Mouse (Mus musculus) megakaryocyte progenitor cell, adult 5-6 weeks (primary cell): Measurements from ENCODE around the gene Endog. TPM values are rescaled to one million over a fixed set of nuclear protein-coding genes. Genes with fewer than 3 reads are reported as not detected.

Experiments used
- ATAC-seq: replicated peaks from 2 replicates; pipeline ENCODE4 v1.8.0; 2016; ENCODE audit warnings: mild to moderate bottlenecking, moderate TSS enrichment, inconsistent platforms; ENCODE audit not compliant: poor library complexity
- total RNA-seq, 2 experiments: library from RNA; stranded (forward) in 1 of 2; stranded (reverse) in 1 of 2; fragments of 157-497, 149-512 nt in 1 of 2; fragments of 200-1000 nt in 1 of 2; gene quantifications; 2 replicates each; pipeline versions ENCODE4 v1.2.3 to v1.2.4; 2015 to 2017

The Endog gene
- total RNA-seq, 2 experiments from 2014 or later = 10.2 to 11.6 TPM

GRCm38 (mm10) chr2:30207401-30207800 is 36.1 kb downstream of the Endog start:
- ATAC-seq = no peak

GRCm38 (mm10) chr2:30207886-30208285 is 36.6 kb downstream of the Endog start:
- ATAC-seq = no peak

- no peak for ATAC-seq
Measured at GRCm38 (mm10) chr2:30211408-30212168, 40.3 kb downstream of the Endog start.

- ATAC-seq = no peak
Measured at GRCm38 (mm10) chr2:30212169-30212545, 40.9 kb downstream of the Endog start.

- ATAC-seq = no peak
Measured at GRCm38 (mm10) chr2:30212951-30213350, 41.7 kb downstream of the Endog start.

- no peak for ATAC-seq
Measured at GRCm38 (mm10) chr2:30214745-30215144, 43.5 kb downstream of the Endog start.

GRCm38 (mm10) chr2:30215493-30215892 is 44.2 kb downstream of the Endog start:
- ATAC-seq = no peak

GRCm38 (mm10) chr2:30216293-30216692 is 45.0 kb downstream of the Endog start:
- ATAC-seq = no peak

Other genes with a start within 250 kb of the Endog start
- 24.7 and 29.2 TPM in 2 replicates for gene Gle1, start 236.1 kb upstream of the Endog start, total RNA-seq (2015)
- gene Gle1, start 236.1 kb upstream of the Endog start, total RNA-seq (2017) = 58.0 and 92.2 TPM in 2 replicates
- gene Sptan1, start 205.9 kb upstream of the Endog start, total RNA-seq (2015) = 45.3 and 52.5 TPM in 2 replicates
- gene Sptan1, start 205.9 kb upstream of the Endog start, total RNA-seq (2017) = 90.5 and 106 TPM in 2 replicates
- gene Wdr34, start 122.6 kb upstream of the Endog start, total RNA-seq (2015) = 9.5 and 18.5 TPM in 2 replicates
- gene Wdr34, start 122.6 kb upstream of the Endog start, total RNA-seq (2017) = 9.4 and 10.3 TPM in 2 replicates
- 465 and 470 TPM in 2 replicates for gene Set, start 114.1 kb upstream of the Endog start, total RNA-seq (2015)
- gene Set, start 114.1 kb upstream of the Endog start, total RNA-seq (2017) = 1,489 and 2,093 TPM in 2 replicates
- gene Pkn3, start 93.8 kb upstream of the Endog start, total RNA-seq (2015) = 3.1 and 3.6 TPM in 2 replicates
- 7.9 and 10.2 TPM in 2 replicates for gene Pkn3, start 93.8 kb upstream of the Endog start, total RNA-seq (2017)
- gene Zdhhc12, start 77.8 kb upstream of the Endog start, total RNA-seq (2015) = 17.4 and 18.2 TPM in 2 replicates
- gene Zdhhc12, start 77.8 kb upstream of the Endog start, total RNA-seq (2017) = 10.7 and 13.3 TPM in 2 replicates
- 8.8 and 9.4 TPM in 2 replicates for gene Zer1, start 46.9 kb upstream of the Endog start, total RNA-seq (2015)
- 6.9 and 7.9 TPM in 2 replicates for gene Zer1, start 46.9 kb upstream of the Endog start, total RNA-seq (2017)
- gene Tbc1d13, start 37.7 kb upstream of the Endog start, total RNA-seq (2015) = 28.8 and 29.0 TPM in 2 replicates
- gene Tbc1d13, start 37.7 kb upstream of the Endog start, total RNA-seq (2017) = 47.2 and 65.0 TPM in 2 replicates
- gene Spout1, start 7.0 kb downstream of the Endog start, total RNA-seq (2015) = 21.5 and 28.3 TPM in 2 replicates
- gene Spout1, start 7.0 kb downstream of the Endog start, total RNA-seq (2017) = 40.1 and 44.2 TPM in 2 replicates
- 3.0 and 5.5 TPM in 2 replicates for gene Kyat1, start 34.4 kb downstream of the Endog start, total RNA-seq (2015)
- 7.0 and 8.5 TPM in 2 replicates for gene Kyat1, start 34.4 kb downstream of the Endog start, total RNA-seq (2017)
- 11.7 and 11.9 TPM in 2 replicates for gene Lrrc8a, start 66.2 kb downstream of the Endog start, total RNA-seq (2015)
- 7.0 and 7.4 TPM in 2 replicates for gene Lrrc8a, start 66.2 kb downstream of the Endog start, total RNA-seq (2017)
- gene Gm28035, start 69.1 kb downstream of the Endog start, total RNA-seq (2015) = not detected in 2 replicates
- 0.07 TPM in 1 of 2 replicates, not detected in the other for gene Gm28035, start 69.1 kb downstream of the Endog start, total RNA-seq (2017)
- gene Phyhd1, start 94.7 kb downstream of the Endog start, total RNA-seq (2015) = 0.35 and 0.64 TPM in 2 replicates
- 0.88 and 2.8 TPM in 2 replicates for gene Phyhd1, start 94.7 kb downstream of the Endog start, total RNA-seq (2017)
- gene Gm28038, start 109.5 kb downstream of the Endog start, total RNA-seq (2015) = not detected in 2 replicates
- gene Gm28038, start 109.5 kb downstream of the Endog start, total RNA-seq (2017) = not detected in 2 replicates
- 5.9 TPM in 2 replicates for gene Dolk, start 114.8 kb downstream of the Endog start, total RNA-seq (2015)
- gene Dolk, start 114.8 kb downstream of the Endog start, total RNA-seq (2017) = 9.3 and 14.1 TPM in 2 replicates
- 34.3 and 35.8 TPM in 2 replicates for gene Nup188, start 114.9 kb downstream of the Endog start, total RNA-seq (2015)
- gene Nup188, start 114.9 kb downstream of the Endog start, total RNA-seq (2017) = 21.6 and 21.7 TPM in 2 replicates
- gene Sh3glb2, start 187.8 kb downstream of the Endog start, total RNA-seq (2015) = 16.1 and 16.7 TPM in 2 replicates
- gene Sh3glb2, start 187.8 kb downstream of the Endog start, total RNA-seq (2017) = 23.4 and 24.8 TPM in 2 replicates
- gene Miga2, start 192.7 kb downstream of the Endog start, total RNA-seq (2015) = 4.2 and 5.0 TPM in 2 replicates
- gene Miga2, start 192.7 kb downstream of the Endog start, total RNA-seq (2017) = 11.7 and 12.3 TPM in 2 replicates
- gene Dolpp1, start 220.8 kb downstream of the Endog start, total RNA-seq (2015) = 4.0 and 8.1 TPM in 2 replicates
- gene Dolpp1, start 220.8 kb downstream of the Endog start, total RNA-seq (2017) = 16.3 and 26.0 TPM in 2 replicates
- gene Crat, start 244.3 kb downstream of the Endog start, total RNA-seq (2015) = 21.2 and 31.7 TPM in 2 replicates
- 8.4 and 9.1 TPM in 2 replicates for gene Crat, start 244.3 kb downstream of the Endog start, total RNA-seq (2017)
- 75.9 and 90.4 TPM in 2 replicates for gene Ptpa, start 244.5 kb downstream of the Endog start, total RNA-seq (2015)
- 63.0 and 63.3 TPM in 2 replicates for gene Ptpa, start 244.5 kb downstream of the Endog start, total RNA-seq (2017)